Mouse (Mus musculus) hindbrain, embryonic 13.5 days (tissue): ENCODE measurements around the gene Olig1. TPM values are rescaled to one million over a fixed set of nuclear protein-coding genes. Genes with fewer than 3 reads are reported as not detected.
A peak's percentile ranks its signal among the peaks of the same experiment; 100 is the strongest.

Experiments used
- ATAC-seq: fragments of 200-750 bp; cut with Nextera tagmentation; 2 replicates; pipeline ENCODE4 v1.8.0; 2017; ENCODE audit warnings: moderate TSS enrichment; ENCODE audit not compliant: low FRiP score
- H3K27ac ChIP-seq: fragments of 300-500 bp; sonication (generic); 2 replicates; pipeline ENCODE4 v1.5.1; 2015; ENCODE audit warnings: inconsistent platforms, mild to moderate bottlenecking, moderate library complexity
- H3K27me3 ChIP-seq: fragments of 300-500 bp; sonication (generic); 2 replicates; pipeline ENCODE4 v1.6.1; 2015; ENCODE audit warnings: mild to moderate bottlenecking, inconsistent platforms
- H3K36me3 ChIP-seq: fragments of 300-500 bp; sonication (generic); 2 replicates; pipeline ENCODE4 v1.6.1; 2015; ENCODE audit warnings: mild to moderate bottlenecking, inconsistent platforms
- H3K4me1 ChIP-seq: fragments of 300-500 bp; sonication (generic); replicated peaks from 2 replicates; pipeline ENCODE4 v1.6.1; 2015; ENCODE audit warnings: inconsistent platforms
- H3K4me2 ChIP-seq: fragments of 300-500 bp; sonication (generic); 2 replicates; pipeline ENCODE4 v1.6.1; 2015; ENCODE audit warnings: inconsistent platforms, mild to moderate bottlenecking, moderate library complexity
- H3K4me3 ChIP-seq: fragments of 300-500 bp; sonication (generic); 2 replicates; pipeline ENCODE4 v1.5.1; 2015; ENCODE audit warnings: mild to moderate bottlenecking, inconsistent platforms
- H3K9ac ChIP-seq: fragments of 300-500 bp; sonication (generic); 2 replicates; pipeline ENCODE4 v1.6.1; 2015; ENCODE audit warnings: mild to moderate bottlenecking, inconsistent platforms
- H3K9me3 ChIP-seq: fragments of 300-500 bp; sonication (generic); 2 replicates; pipeline ENCODE4 v1.6.1; 2016; ENCODE audit warnings: inconsistent platforms
- WGBS: fragments of 180-500 bp; shearing (Covaris S2); methylation state at CpG from one replicate; pipeline ENCODE4 v1.1.7; 2015; 5-methylcytosine and 5-hydroxymethylcytosine counted together
- polyA plus RNA-seq: library from polyadenylated mRNA; unstranded; fragments of >200 nt; fragmentation: Nextera tagmentation; extraction: Ambion mirVana; gene quantifications from 2 replicates; pipeline ENCODE4 v1.2.1, GENCODE M21; 2015

Olig1 gene
- 21.4 and 29.2 TPM in 2 replicates for polyA plus RNA-seq

DNA sequence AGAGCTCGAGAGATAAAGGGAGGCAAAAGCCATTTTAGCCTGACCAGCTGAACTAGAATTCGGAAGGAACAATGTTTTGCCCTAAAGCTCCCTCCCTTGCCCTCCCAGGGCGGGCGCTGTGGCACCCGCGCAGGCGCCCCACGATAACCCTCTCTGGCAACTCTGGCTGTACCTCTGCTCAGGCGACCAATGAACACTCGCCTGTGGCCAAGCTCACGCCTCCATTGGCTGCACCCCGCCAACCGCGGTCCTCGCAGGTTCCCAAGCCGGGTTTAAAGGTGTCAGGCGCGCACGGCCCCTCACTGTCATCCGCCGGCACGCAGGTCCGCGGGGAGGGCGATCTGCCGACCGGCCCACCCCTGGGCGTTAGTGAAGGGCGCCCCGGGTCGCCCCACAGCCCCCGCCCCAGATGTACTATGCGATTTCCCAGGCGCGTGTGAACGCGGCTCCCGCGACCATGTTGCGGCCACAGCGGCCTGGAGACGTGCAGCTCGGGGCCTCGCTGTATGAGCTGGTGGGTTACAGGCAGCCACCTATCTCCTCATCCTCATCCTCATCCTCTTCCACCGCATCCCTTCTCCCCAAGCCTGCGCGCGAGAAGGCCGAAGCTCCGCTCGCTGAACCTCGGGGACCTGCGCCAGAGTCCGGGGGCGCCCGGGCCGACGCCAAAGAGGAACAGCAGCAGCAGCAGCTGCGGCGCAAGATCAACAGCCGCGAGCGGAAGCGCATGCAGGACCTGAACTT, at the start of gene Olig1:
Gene Olig1, plus strand, starts transcription at position 305 of the 744 bp plus-strand sequence.
- Histone ChIP-seq H3K4me1 (peaks cover 19% of the 10 kb centered on the region), H3K9me3 (no peaks in the 10 kb centered on the region), H3K4me2 (peak within 1 kb of the TSS; percentile 72), H3K4me3 (peak within 1 kb of the TSS; percentile 45), H3K27me3 (peaks cover 100% of the 10 kb centered on the region), H3K36me3 (no peaks in the 10 kb centered on the region), H3K9ac (peak within 1 kb of the TSS; percentile 51; the same call in 1 of the 2 replicates), H3K27ac (no peak within 1 kb of the TSS)
- peak; percentile 93 for ATAC-seq
- WGBS, result under 1% methylated on average over 64 of the region's 64 CpGs

DNA sequence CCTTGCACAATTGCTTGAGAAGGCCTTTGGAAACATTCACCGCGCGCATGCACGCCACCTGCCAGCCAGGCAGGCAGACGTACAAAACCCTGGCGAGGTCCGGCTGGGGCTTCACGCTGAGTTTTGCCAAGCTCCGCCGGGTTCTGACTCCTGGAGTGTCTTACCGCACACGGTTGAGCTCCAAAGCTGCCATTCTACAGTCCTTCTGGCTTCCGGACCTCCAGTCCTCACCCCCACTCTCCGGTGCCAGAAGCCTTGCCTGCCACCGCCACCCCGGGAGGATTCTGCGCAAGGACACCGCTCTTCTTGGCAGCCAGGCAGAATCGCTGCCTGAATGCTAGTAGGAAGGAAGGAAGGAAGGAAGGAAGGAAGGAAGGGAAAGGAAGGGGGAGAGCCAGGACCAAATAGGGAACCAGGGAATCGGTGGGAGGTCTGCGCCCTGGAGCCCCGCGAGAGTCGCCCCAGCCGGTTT, 47.4 kb upstream of the Olig1 start:
- Histone ChIP-seq H3K27ac (peak overlapping the region; percentile 30; the same call in 1 of the 2 replicates), H3K27me3 (peaks cover 100% of the 10 kb centered on the region), H3K4me1 (peaks cover 46% of the 10 kb centered on the region), H3K9me3 (no peaks in the 10 kb centered on the region), H3K36me3 (no peaks in the 10 kb centered on the region), H3K4me2 (peak overlapping the region; percentile 17), H3K9ac (no peak overlapping the region), H3K4me3 (peak overlapping the region; percentile 19)
- under 1% methylated on average over 25 of the region's 25 CpGs for WGBS
- no peak for ATAC-seq

DNA sequence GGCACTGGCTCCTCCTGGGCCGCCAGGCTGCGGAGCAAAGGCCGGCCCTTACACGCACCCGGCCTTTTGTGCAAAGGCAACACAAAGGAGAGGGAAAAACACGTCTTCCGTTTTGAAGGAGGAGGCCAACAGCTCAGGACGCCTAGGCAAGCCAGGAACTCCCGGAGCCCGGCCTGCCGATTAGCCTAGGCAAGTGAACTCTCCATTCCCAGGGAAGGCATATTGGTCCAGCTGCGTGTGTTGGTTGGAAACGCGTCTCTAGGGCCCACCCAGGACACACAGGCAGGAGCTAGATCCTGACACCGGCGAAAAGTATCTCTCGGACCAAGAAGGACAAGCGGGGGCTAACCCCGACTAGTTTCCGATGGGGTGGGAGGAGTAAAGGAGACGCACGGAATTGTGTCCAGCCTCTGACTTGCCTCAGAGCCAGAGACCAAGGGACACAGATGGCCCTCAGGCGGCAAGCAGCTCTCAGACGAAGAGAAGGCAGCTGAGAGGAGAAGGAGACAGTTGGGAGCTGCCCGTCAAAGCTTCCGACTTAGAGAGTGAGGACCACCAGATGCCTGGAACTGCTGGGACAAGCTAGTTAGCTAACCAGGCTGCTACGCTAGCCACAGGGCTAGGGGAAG, 46.8 kb upstream of the Olig1 start:
- 0 out of 2 replicates have a peak, but pooled peaks have one; percentile 22 for ATAC-seq

DNA sequence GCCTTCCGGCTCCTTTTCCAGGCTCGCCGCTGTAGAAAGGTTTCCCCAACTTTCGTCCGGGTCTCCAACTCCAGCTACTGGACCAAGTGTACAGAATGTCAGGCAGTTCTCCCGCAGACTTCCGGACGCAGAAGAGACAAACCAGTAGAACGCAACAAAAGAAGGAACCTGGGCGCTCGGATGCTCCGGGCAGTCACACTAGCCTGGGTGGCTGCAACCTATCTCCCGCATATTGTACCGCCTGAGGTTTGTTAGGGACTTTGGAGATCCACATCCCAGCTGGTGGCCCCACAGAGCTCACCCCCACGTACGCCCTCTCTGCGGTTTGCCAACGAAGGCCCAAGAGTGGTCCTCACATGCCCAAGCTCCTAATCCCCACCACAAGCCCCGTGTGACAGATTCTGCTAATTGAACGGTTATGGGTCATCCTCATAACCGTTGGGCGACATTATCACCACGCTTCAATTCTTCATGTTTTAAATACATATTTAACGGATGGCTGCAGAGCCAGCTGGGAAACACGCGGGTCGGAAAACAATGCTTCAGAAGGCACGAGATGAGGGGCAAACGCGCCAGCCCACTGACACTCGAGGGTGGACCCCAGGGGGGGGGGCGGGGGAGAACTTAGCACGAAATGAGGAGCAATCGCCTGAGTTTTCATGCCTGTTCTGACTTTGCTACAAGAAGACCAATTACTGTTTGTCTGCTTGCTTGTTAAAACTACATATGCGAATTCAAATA, 46.1 kb upstream of the Olig1 start:
- no peaks in the 10 kb centered on the region for H3K9me3 ChIP-seq
- no peak overlapping the region for H3K27ac ChIP-seq
- peaks cover 48% of the 10 kb centered on the region for H3K4me1 ChIP-seq
- H3K4me2 ChIP-seq, result no peak overlapping the region
- H3K4me3 ChIP-seq, result peak overlapping the region; percentile 14; the same call in 1 of the 2 replicates
- no peak overlapping the region for H3K9ac ChIP-seq
- H3K27me3 ChIP-seq, result peaks cover 99% of the 10 kb centered on the region
- no peak for ATAC-seq
- H3K36me3 ChIP-seq, result no peaks in the 10 kb centered on the region
- 1% methylated on average over 35 of the region's 35 CpGs for WGBS

More for the DNA sequence above, 46.8 kb upstream of the Olig1 start:
- Histone ChIP-seq H3K27ac (peak overlapping the region; percentile 30; the same call in 1 of the 2 replicates), H3K27me3 (peaks cover 100% of the 10 kb centered on the region), H3K4me1 (peaks cover 48% of the 10 kb centered on the region), H3K4me2 (peak overlapping the region; percentile 17), H3K9ac (no peak overlapping the region), H3K4me3 (peak overlapping the region; percentile 14; the same call in 1 of the 2 replicates), H3K36me3 (no peaks in the 10 kb centered on the region), H3K9me3 (no peaks in the 10 kb centered on the region)
- under 1% methylated on average over 27 of the region's 27 CpGs for WGBS

DNA sequence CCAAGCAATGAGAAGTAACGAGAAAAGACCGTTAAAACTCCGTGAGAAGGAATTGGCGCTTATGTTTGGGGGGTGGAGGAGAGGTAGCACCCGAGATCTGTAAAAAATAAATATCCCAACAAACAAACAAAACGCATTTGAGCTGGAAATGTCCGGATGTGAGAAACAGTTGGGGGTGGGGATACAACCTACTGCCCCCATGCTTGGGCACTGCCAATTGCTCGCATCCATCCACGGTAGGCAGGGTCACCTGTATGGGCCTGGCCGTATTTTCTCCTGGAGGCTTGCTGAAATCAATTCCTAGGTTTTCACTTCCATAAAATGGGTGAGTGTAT, 45.5 kb upstream of the Olig1 start:
- no peak for ATAC-seq
- WGBS, result 5% methylated on average over 10 of the region's 10 CpGs
- no peak overlapping the region for H3K4me3 ChIP-seq
- H3K4me2 ChIP-seq, result no peak overlapping the region
- no peaks in the 10 kb centered on the region for H3K9me3 ChIP-seq
- H3K9ac ChIP-seq, result no peak overlapping the region
- peaks cover 99% of the 10 kb centered on the region for H3K27me3 ChIP-seq
- H3K4me1 ChIP-seq, result peaks cover 48% of the 10 kb centered on the region
- H3K27ac ChIP-seq, result no peak overlapping the region
- H3K36me3 ChIP-seq, result no peaks in the 10 kb centered on the region

DNA sequence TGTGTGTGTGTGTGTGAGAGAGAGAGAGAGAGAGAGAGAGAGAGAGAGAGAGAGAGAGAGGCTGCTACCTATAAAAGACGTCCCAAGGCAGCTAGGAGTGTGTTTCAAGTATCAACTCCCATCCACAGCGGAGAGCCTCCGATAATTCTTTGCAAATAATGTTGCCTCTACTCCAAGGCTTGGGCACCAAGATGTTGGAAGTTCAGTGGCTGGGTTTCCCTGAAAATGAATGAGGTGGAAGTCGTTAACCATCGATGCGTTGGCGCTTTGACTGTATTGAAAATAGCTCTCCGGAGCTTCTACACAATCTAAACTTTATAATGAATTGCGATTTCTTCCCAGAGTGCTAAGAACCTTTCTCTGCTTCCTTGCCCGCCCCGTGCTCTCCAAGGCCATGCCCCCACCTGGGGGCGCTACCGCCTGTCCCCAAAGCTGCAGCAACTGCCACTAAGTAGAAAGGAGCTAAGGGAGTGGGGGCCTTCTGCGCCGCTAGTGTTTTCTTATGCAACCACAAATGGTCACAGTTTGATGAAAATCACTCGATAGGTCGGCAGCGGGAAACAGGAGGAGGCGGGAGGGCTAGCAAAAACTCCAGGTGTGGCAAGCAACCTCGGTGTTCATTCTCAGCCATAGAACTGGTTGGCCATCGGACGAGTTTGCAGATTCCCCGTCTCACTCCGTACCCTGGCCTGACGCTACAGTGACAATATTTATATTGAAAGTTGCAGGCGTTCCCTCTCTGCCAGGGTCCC, 44.9 kb upstream of the Olig1 start:
- Histone ChIP-seq H3K4me1 (peaks cover 48% of the 10 kb centered on the region), H3K9me3 (no peaks in the 10 kb centered on the region), H3K27me3 (peaks cover 99% of the 10 kb centered on the region), H3K36me3 (no peaks in the 10 kb centered on the region), H3K4me3 (peak overlapping the region; percentile 26), H3K27ac (no peak overlapping the region), H3K9ac (no peak overlapping the region), H3K4me2 (peak overlapping the region; percentile 44)
- WGBS, result 0% methylated on average over 26 of the region's 26 CpGs
- ATAC-seq, result no peak

DNA sequence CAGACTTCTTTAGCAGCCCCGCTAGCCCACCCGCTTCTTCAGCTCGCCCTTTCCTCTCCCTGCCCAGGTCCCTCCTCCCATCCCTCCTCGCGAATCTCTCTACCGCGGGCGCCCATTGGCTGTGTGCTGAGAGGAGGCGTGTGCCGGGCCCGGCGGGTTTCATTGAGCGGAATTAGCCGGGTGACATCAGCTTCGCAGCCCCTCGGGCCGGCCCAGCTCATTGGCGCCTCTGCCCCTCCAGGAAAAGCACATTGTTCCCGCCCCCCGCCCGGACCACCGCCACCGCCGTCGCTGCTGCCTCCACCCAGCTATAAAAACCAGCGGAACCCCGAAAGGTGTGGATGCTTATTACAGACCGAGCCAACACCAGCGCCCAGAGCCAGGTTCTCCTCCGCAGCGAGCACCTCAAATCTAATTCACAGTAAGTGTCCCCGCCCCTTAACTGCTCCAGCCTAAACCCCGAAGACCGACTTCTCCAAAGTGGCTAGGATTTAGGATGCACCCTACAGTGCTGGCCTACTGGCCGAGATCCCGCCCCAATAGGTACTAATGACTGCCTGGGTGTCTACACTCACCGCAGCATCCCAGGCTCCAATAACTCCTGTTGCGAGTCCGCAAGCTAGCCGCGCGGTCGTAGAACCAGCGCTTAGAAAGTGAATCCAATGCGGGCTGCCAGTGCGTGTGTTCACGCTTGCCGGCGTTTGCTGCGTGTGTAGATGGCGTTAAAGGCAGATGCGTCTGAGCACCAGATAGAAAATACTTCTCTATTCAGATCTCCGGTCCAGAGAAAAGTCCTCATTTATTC, 44.1 kb upstream of the Olig1 start, which contains the start of gene Olig2:
Gene Olig2, plus strand, starts transcription at position 225 of the 805 bp plus-strand sequence.
- H3K27me3 ChIP-seq, result peaks cover 99% of the 10 kb centered on the region
- H3K4me3 ChIP-seq, result peak within 1 kb of the TSS; percentile 26
- H3K4me2 ChIP-seq, result peak within 1 kb of the TSS; percentile 44
- ATAC-seq, result peak; percentile 67
- H3K4me1 ChIP-seq, result peaks cover 41% of the 10 kb centered on the region
- WGBS, result under 1% methylated on average over 53 of the region's 53 CpGs
- H3K9ac ChIP-seq, result peak within 1 kb of the TSS; percentile 24
- H3K36me3 ChIP-seq, result no peaks in the 10 kb centered on the region
- no peaks in the 10 kb centered on the region for H3K9me3 ChIP-seq
- H3K27ac ChIP-seq, result no peak within 1 kb of the TSS

DNA sequence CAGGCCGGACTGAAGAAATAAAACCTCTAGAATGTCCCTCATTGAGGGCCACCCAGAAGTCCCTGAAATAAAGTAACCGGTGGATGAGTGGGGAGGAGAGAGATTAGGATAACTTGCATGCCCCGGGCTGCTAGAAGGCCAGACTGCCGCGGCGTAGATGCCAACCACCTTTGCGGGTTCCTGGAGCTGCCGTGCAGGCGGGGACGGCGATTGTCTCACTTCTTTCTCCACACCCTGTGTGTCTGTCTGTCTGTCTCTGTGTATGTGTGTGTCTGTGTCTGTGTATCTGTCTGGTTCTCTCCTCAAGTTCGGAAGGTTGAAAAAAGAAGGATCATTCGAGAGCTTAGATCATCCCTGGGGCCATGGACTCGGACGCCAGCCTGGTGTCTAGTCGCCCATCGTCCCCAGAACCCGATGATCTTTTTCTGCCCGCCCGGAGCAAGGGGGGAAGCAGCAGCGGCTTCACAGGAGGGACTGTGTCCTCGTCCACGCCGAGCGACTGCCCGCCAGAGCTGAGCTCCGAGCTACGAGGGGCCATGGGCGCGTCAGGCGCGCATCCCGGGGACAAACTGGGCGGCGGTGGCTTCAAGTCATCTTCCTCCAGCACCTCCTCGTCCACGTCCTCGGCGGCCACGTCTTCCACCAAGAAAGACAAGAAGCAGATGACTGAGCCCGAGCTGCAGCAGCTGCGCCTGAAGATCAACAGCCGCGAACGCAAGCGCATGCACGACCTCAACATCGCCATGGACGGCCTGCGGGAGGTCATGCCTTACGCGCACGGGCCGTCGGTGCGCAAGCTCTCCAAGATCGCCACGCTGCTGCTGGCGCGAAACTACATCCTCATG, 43.3 kb upstream of the Olig1 start:
- Histone ChIP-seq H3K27me3 (peaks cover 99% of the 10 kb centered on the region), H3K9ac (peak overlapping the region; percentile 24), H3K27ac (no peak overlapping the region), H3K4me2 (peak overlapping the region; percentile 40), H3K4me1 (peaks cover 39% of the 10 kb centered on the region), H3K36me3 (no peaks in the 10 kb centered on the region), H3K4me3 (peak overlapping the region; percentile 26), H3K9me3 (no peaks in the 10 kb centered on the region)
- WGBS, result under 1% methylated on average over 60 of the region's 60 CpGs
- ATAC-seq, result no peak

DNA sequence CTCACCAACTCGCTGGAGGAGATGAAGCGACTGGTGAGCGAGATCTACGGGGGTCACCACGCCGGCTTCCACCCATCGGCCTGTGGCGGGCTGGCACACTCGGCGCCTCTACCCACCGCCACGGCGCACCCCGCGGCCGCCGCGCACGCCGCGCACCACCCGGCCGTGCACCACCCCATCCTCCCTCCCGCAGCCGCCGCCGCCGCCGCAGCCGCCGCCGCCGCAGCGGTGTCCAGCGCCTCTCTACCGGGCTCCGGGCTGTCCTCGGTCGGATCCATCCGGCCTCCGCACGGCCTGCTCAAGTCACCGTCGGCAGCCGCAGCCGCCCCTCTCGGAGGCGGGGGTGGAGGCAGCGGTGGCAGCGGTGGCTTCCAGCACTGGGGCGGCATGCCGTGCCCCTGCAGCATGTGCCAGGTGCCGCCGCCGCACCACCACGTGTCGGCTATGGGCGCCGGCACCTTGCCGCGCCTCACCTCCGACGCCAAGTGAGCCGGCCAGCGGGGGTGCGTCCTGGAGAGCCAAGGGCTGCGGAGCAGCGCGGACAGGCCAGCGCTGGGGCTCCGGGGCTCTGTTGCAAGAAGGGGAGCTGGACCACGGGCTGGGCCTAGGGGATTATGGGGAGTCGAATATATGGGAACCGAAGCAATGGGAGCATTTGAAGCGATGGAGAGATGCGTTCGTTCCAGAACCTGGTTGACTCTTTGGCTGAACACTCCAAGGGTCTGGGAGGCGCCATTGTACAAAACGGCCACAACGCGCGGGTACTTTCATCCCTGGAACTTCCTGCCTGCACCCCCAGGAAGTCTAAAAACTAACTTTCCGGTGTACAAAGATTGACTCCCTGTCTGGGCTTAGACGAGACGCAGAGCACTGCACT, 42.5 kb upstream of the Olig1 start:
- Histone ChIP-seq H3K27me3 (peaks cover 99% of the 10 kb centered on the region), H3K27ac (no peak overlapping the region), H3K4me3 (peak overlapping the region; percentile 26), H3K36me3 (no peaks in the 10 kb centered on the region), H3K9ac (peak overlapping the region; percentile 24; the same call in 1 of the 2 replicates), H3K4me2 (peak overlapping the region; percentile 40), H3K4me1 (peaks cover 37% of the 10 kb centered on the region), H3K9me3 (no peaks in the 10 kb centered on the region)
- WGBS, result under 1% methylated on average over 84 of the region's 85 CpGs
- no peak for ATAC-seq

DNA sequence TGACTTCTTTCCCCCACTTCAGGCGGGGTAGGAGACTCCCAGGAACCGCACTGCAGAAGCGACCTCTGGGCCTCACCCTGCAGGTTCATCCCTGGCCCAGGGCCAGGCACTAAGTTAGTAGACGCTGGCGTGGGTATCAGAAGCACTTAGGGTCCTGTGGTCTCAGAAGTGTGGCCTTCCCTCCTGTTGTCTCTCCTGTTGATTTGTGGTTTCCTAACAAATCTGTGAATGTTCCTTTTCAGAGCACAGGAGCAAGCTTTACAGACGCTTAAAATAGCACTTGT, 41.9 kb upstream of the Olig1 start:
- Histone ChIP-seq H3K27ac (no peak overlapping the region), H3K27me3 (peaks cover 99% of the 10 kb centered on the region), H3K36me3 (no peaks in the 10 kb centered on the region), H3K4me1 (peaks cover 36% of the 10 kb centered on the region), H3K4me3 (peak overlapping the region; percentile 26), H3K4me2 (no peak overlapping the region), H3K9me3 (no peaks in the 10 kb centered on the region), H3K9ac (no peak overlapping the region)
- WGBS, result 2% methylated on average over 6 of the region's 6 CpGs
- no peak for ATAC-seq
